Comparison of ENCODE assay signal across 22 mouse cellular contexts in the genomic region with DNA sequence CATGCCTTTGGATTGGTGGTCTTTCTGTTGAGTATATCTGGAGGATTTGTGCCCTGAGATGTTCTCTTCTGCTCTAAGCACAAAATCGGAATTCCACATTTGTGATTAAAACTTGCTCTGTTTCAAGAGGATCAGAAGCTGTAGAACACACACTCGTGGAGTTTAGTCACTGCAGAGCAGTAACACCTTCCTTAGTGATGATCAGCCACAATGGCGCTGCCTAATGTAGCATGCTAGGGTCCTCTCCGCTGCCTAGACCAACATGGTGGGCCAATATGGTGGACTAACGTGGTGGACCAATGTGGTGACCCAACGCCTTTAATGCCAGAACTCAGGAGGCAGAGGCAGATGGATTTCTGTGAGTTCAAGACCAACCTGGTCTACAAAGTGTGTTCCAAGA. TPM values are rescaled to one million over a fixed set of nuclear protein-coding genes. Genes with fewer than 3 reads are reported as not detected.
DNase-seq lines count a peak whose midpoint lies in the region; ATAC-seq lines count a peak whose summit lies in the region.
"Had no signal": no experiment of that assay in that cellular context is flagged by ENCODE, and none has a peak within 500 bp of the region (broad histone marks: within the 10 kb centered on the region; RNA-seq: fewer than 3 reads in every experiment).

No protein-coding gene starts in this region.

- peak; percentile 59 for DNase-seq in heart, adult 11 months
- peak; percentile 55 for DNase-seq in heart, embryonic 10.5 days (ENCODE audit: low spot score)
- no peak for DNase-seq in heart, postnatal 25 days (ENCODE audit: low spot score)
- peak; percentile 26 for DNase-seq in liver, embryonic 11.5 days (ENCODE audit: low spot score)
- DNase-seq: adrenal gland, adult 2 months; adrenal gland, adult 8-10 months; adrenal gland, postnatal 10 days; adrenal gland, postnatal 14 days; adrenal gland, postnatal 25 days; adrenal gland, postnatal 36 days; B cell, adult 2 months; cerebellum, adult 11 months; cerebellum, adult 11-12 months; cerebellum, adult 18-20 months had no signal

- intact Hi-C loops in heart, postnatal 25 days (cut with DNase I), result no loop called here

- WGBS in heart, embryonic 12.5 days, result 87% methylated on average over 6 of the region's 6 CpGs
- 81% methylated on average over 6 of the region's 6 CpGs for WGBS in heart, embryonic 10.5 days
- 81% methylated on average over 6 of the region's 6 CpGs for WGBS in liver, embryonic 11.5 days
- WGBS in liver, embryonic 12.5 days (ENCODE audit: insufficient replicate concordance), result 78% methylated on average over 6 of the region's 6 CpGs

- no peaks in the 10 kb centered on the region for H3K36me3 ChIP-seq in heart, embryonic 12.5 days
- no peaks in the 10 kb centered on the region for H3K36me3 ChIP-seq in heart, embryonic 10.5 days
- H3K36me3 ChIP-seq in liver, embryonic 11.5 days (ENCODE audit: control insufficient read depth, insufficient read depth, low read length), result no peaks in the 10 kb centered on the region
- H3K36me3 ChIP-seq in liver, embryonic 12.5 days, result no peaks in the 10 kb centered on the region
- H3K36me3 ChIP-seq: G1E had no signal

- H3K4me3 ChIP-seq in heart, embryonic 12.5 days, result no peak overlapping the region
- no peak overlapping the region for H3K4me3 ChIP-seq in heart, embryonic 10.5 days
- no peak overlapping the region for H3K4me3 ChIP-seq in liver, embryonic 11.5 days (ENCODE audit: low read depth, low read length)
- no peak overlapping the region for H3K4me3 ChIP-seq in liver, embryonic 12.5 days

- no peaks in the 10 kb centered on the region for H3K27me3 ChIP-seq in heart, embryonic 12.5 days (replicated peaks)
- no peaks in the 10 kb centered on the region for H3K27me3 ChIP-seq in heart, embryonic 10.5 days (ENCODE audit: insufficient read depth, poor library complexity, severe bottlenecking)
- no peaks in the 10 kb centered on the region; the same call in 1 of the 2 replicates for H3K27me3 ChIP-seq in liver, embryonic 11.5 days (replicated peaks; ENCODE audit: control insufficient read depth, insufficient read depth, low read length)
- H3K27me3 ChIP-seq in liver, embryonic 12.5 days (replicated peaks), result peaks cover 21% of the 10 kb centered on the region
- H3K27me3 ChIP-seq: CH12.LX had no signal

- no peaks in the 10 kb centered on the region for H3K9me3 ChIP-seq in heart, embryonic 12.5 days (replicated peaks)
- no peaks in the 10 kb centered on the region for H3K9me3 ChIP-seq in heart, embryonic 10.5 days
- H3K9me3 ChIP-seq in liver, embryonic 11.5 days (ENCODE audit: control insufficient read depth, low read length), result no peaks in the 10 kb centered on the region
- H3K9me3 ChIP-seq in liver, embryonic 12.5 days (replicated peaks), result no peaks in the 10 kb centered on the region
- H3K9me3 ChIP-seq: G1E had no signal

- H3K9ac ChIP-seq in heart, embryonic 12.5 days, result no peak overlapping the region
- H3K9ac ChIP-seq in liver, embryonic 11.5 days (ENCODE audit: low read depth, low read length), result no peak overlapping the region
- no peak overlapping the region for H3K9ac ChIP-seq in liver, embryonic 12.5 days

- no peaks in the 10 kb centered on the region for H3K4me1 ChIP-seq in heart, embryonic 12.5 days (replicated peaks)
- no peaks in the 10 kb centered on the region for H3K4me1 ChIP-seq in heart, embryonic 10.5 days
- no peaks in the 10 kb centered on the region for H3K4me1 ChIP-seq in liver, embryonic 11.5 days (replicated peaks; ENCODE audit: control insufficient read depth, insufficient read depth, low read length)
- no peaks in the 10 kb centered on the region for H3K4me1 ChIP-seq in liver, embryonic 12.5 days

- H3K27ac ChIP-seq in heart, embryonic 12.5 days (ENCODE audit: poor library complexity, severe bottlenecking), result no peak overlapping the region
- no peak overlapping the region for H3K27ac ChIP-seq in heart, embryonic 10.5 days
- no peak overlapping the region for H3K27ac ChIP-seq in liver, embryonic 11.5 days (ENCODE audit: low read depth, low read length)
- H3K27ac ChIP-seq in liver, embryonic 12.5 days, result no peak overlapping the region

- ATAC-seq in heart, embryonic 12.5 days (ENCODE audit: insufficient number of reproducible peaks, low FRiP score), result no peak
- ATAC-seq in liver, embryonic 11.5 days (replicated peaks; ENCODE audit: low FRiP score), result no peak
- no peak for ATAC-seq in liver, embryonic 12.5 days
- ATAC-seq: activated CD4-positive, CD25-positive, alpha-beta regulatory T cell, adult 4 months; CD4-positive, CD25-positive, alpha-beta regulatory T cell, adult 4 months; Patski had no signal

- H3K4me2 ChIP-seq in heart, embryonic 12.5 days, result no peak overlapping the region
- H3K4me2 ChIP-seq in liver, embryonic 11.5 days, result no peak overlapping the region
- H3K4me2 ChIP-seq in liver, embryonic 12.5 days, result no peak overlapping the region

RNA-seq across cellular contexts. Expression of gene Esr2, which starts 5.8 kb away (rescaled TPM):
- 0.36 and 0.46 TPM in 2 replicates for polyA plus RNA-seq in heart, embryonic 12.5 days (2016; fragmentation: Nextera tagmentation; extraction: Ambion mirVana)
- 0.20 and 0.27 TPM in 2 replicates for polyA plus RNA-seq in heart, embryonic 10.5 days (2016; fragmentation: Nextera tagmentation; extraction: Ambion mirVana)
- under 1 TPM in 1 of 2 experiments, not detected in 1; 0.08 TPM for total RNA-seq in heart, postnatal 25 days (2021)
- polyA plus RNA-seq in liver, embryonic 11.5 days (2014; fragmentation: Nextera tagmentation; extraction: Ambion mirVana), result 0.15 and 0.29 TPM in 2 replicates
- polyA plus RNA-seq in liver, embryonic 12.5 days (2016; fragmentation: Nextera tagmentation; extraction: Ambion mirVana), result 0.11 and 0.14 TPM in 2 replicates
- total RNA-seq: adrenal gland, adult 2 months; adrenal gland, postnatal 10 days; adrenal gland, postnatal 14 days; adrenal gland, postnatal 25 days; adrenal gland, postnatal 36 days; MEL had no signal
- polyA plus RNA-seq: activated CD4-positive, CD25-positive, alpha-beta regulatory T cell, adult 4 months; adrenal gland, adult 2 months; CD4-positive, CD25-positive, alpha-beta regulatory T cell, adult 4 months; G1E; Patski had no signal
